Mouse (Mus musculus): ENCODE data around the gene Gm4175.
"Not testable (repeated sequence)": the region's sequence is repeated elsewhere in the genome, so short reads cannot be mapped to it uniquely, and the experiment has no call there.

Gene Gm4175

DNA sequence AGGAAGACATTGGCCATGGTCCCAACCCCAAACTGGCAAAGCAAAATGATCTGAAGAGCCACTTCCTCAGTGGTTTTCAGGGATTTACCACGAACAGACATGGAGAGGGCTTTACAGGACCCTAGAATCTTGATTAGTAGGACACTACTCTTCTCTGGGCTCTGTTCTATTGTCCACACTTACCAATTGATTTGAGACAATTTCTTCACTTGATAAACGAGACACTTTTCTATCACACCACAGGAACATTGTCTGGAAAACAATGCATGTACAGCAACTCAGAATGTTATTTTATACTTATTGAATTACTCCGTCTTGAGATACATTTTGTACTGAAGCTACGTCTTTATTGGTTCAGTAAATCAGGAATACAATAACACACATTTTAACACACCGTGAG is at the start of gene Gm4175:
Gm4175 (minus strand) TSS at position 101 of the 400 bp plus-strand sequence.
- not testable (repeated sequence) for DNase-seq (ENCODE audit: low read depth)

DNA sequence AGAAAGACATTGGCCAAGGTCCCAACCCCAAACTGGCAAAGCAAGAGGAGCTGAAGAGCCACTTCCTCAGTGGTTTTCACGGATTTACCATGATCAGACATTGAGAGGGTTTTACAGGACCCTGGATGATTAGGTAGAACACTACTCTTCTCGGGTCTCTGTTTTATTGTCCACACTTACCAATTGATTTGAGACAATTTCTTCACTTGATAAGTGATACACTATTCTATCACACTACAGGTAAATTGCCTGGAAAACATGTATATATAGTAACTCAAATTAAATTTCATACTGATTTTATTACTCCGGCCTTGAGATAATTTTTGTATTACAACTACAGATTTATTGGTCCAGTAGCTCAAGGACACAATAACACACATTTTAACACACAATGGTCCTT is 35.4 kb upstream of the Gm4175 start, which contains the start of gene Gm4177:
Gm4177 (minus strand) TSS at position 101 of the 400 bp plus-strand sequence.
- DNase-seq (ENCODE audit: low read depth): not testable (repeated sequence)
